Comparison of ENCODE assay signal across 8 mouse cellular contexts in the genomic region with DNA sequence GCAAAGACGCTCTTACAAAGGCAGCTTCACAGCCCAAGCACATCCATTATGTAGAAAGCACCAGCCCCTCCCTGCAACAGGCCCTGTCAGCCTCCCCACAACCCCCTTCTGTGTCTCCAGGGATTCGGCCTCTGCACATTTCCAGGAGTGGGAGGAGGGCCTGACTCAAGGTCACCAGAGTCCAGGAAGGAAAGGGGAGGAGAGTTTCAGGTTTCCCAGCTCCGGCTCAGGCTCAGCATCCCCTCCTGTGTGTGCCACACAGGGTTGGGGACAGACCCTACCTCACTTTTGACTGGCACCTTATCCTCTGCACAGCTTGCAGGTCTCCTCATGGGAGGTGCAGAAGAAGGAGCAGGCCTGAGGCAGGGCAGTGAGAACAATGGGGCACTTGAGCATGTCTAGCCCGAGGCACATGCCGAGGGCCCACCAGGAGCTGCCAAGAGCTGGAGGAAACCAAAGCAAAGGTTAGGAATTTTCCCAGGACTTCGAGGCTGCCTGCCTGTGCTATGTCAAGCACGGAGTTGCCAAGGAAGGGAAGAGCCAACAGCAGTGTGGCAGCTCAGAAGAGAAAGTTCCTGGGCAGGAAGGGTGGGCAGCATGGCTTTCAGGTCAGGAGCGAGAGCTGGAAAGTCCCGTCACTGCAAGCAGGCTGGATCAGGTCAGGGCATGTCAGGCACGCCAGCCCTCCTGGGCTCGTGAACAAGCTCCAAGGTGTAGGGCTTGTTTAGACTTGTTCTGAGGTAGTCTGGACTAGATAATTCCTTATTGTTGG. TPM values are rescaled to one million over a fixed set of nuclear protein-coding genes. Genes with fewer than 3 reads are reported as not detected.
DNase-seq lines count a peak whose midpoint lies in the region; ATAC-seq lines count a peak whose summit lies in the region.

No protein-coding gene starts in this region.

- peak overlapping the region; percentile 20 for H3K4me3 ChIP-seq in heart, embryonic 12.5 days
- H3K4me3 ChIP-seq in kidney, embryonic 16.5 days (ENCODE audit: low read length), result peak overlapping the region; percentile 1; the same call in 1 of the 2 replicates
- H3K4me3 ChIP-seq in neural tube, embryonic 11.5 days (ENCODE audit: low read depth, low read length), result no peak overlapping the region

- peak overlapping the region; percentile 19; the same call in 1 of the 2 replicates for H3K9ac ChIP-seq in heart, embryonic 12.5 days
- H3K9ac ChIP-seq in kidney, embryonic 16.5 days (replicated peaks; ENCODE audit: low read length), result peak overlapping the region; percentile 49
- H3K9ac ChIP-seq in neural tube, embryonic 11.5 days (ENCODE audit: low read length), result 0 out of 2 replicates have a peak overlapping the region, but pooled peaks have one; percentile 10

- WGBS in heart, embryonic 12.5 days, result 24% methylated on average over 11 of the region's 11 CpGs
- 5% methylated on average over 11 of the region's 11 CpGs for WGBS in kidney, embryonic 16.5 days
- 40% methylated on average over 11 of the region's 11 CpGs for WGBS in neural tube, embryonic 11.5 days

- no peaks in the 10 kb centered on the region for H3K27me3 ChIP-seq in heart, embryonic 12.5 days (replicated peaks)
- H3K27me3 ChIP-seq in kidney, embryonic 16.5 days (ENCODE audit: insufficient read depth, low read length), result no peaks in the 10 kb centered on the region
- H3K27me3 ChIP-seq in neural tube, embryonic 11.5 days (ENCODE audit: control insufficient read depth, insufficient read depth, low read length), result no peaks in the 10 kb centered on the region

- peak overlapping the region; percentile 74 for H3K27ac ChIP-seq in heart, embryonic 12.5 days (ENCODE audit: poor library complexity, severe bottlenecking)
- peak overlapping the region; percentile 91 for H3K27ac ChIP-seq in kidney, embryonic 16.5 days (ENCODE audit: low read length)
- H3K27ac ChIP-seq in neural tube, embryonic 11.5 days (ENCODE audit: low read depth, low read length), result 0 out of 2 replicates have a peak overlapping the region, but pooled peaks have one; percentile 0

- DNase-seq in R1 (ENCODE audit: low read depth, low spot score), result peak; percentile 96
- peak; percentile 77 for DNase-seq in embryo, embryonic 11 days
- peak; percentile 67 for DNase-seq in neural tube, embryonic 11.5 days (ENCODE audit: low spot score)
- DNase-seq in right cerebral cortex, postnatal 25 days, result no peak
- DNase-seq in spleen, postnatal 4 days (ENCODE audit: low spot score in 2 of 2), result no peak
- no peak for DNase-seq in B cell, adult 2 months

- peak overlapping the region; percentile 56 for H3K4me2 ChIP-seq in heart, embryonic 12.5 days
- H3K4me2 ChIP-seq in kidney, embryonic 16.5 days (replicated peaks; ENCODE audit: low read depth, low read length), result peak overlapping the region; percentile 39
- H3K4me2 ChIP-seq in neural tube, embryonic 11.5 days (ENCODE audit: low read depth), result no peak overlapping the region

- no peaks in the 10 kb centered on the region for H3K9me3 ChIP-seq in heart, embryonic 12.5 days (replicated peaks)
- no peaks in the 10 kb centered on the region; the same call in 1 of the 2 replicates for H3K9me3 ChIP-seq in kidney, embryonic 16.5 days (ENCODE audit: low read length)
- no peaks in the 10 kb centered on the region for H3K9me3 ChIP-seq in neural tube, embryonic 11.5 days (ENCODE audit: control insufficient read depth, low read length)

- peak; percentile 70 for ATAC-seq in heart, embryonic 12.5 days (ENCODE audit: insufficient number of reproducible peaks, low FRiP score)
- ATAC-seq in kidney, embryonic 16.5 days (ENCODE audit: low FRiP score, low TSS enrichment), result peak; percentile 84
- no peak for ATAC-seq in neural tube, embryonic 11.5 days (ENCODE audit: insufficient read depth, low FRiP score, low TSS enrichment)

- H3K36me3 ChIP-seq in heart, embryonic 12.5 days, result peaks cover 7% of the 10 kb centered on the region
- no peaks in the 10 kb centered on the region for H3K36me3 ChIP-seq in kidney, embryonic 16.5 days (ENCODE audit: insufficient read depth, low read length)
- no peaks in the 10 kb centered on the region for H3K36me3 ChIP-seq in neural tube, embryonic 11.5 days (ENCODE audit: control insufficient read depth, insufficient read depth, low read length)

- peaks cover 29% of the 10 kb centered on the region for H3K4me1 ChIP-seq in heart, embryonic 12.5 days (replicated peaks)
- peaks cover 27% of the 10 kb centered on the region for H3K4me1 ChIP-seq in kidney, embryonic 16.5 days (ENCODE audit: insufficient read depth, low read length)
- H3K4me1 ChIP-seq in neural tube, embryonic 11.5 days (ENCODE audit: control insufficient read depth, insufficient read depth, low read length), result peaks cover 11% of the 10 kb centered on the region

RNA-seq across cellular contexts. Expression of a gene that starts 3.5 kb away (rescaled TPM):
- 31.3 and 32.0 TPM in 2 replicates for polyA plus RNA-seq in heart, embryonic 12.5 days (2016; fragmentation: Nextera tagmentation; extraction: Ambion mirVana)
- 19.0 and 20.9 TPM in 2 replicates for polyA plus RNA-seq in kidney, embryonic 16.5 days (2015; fragmentation: Nextera tagmentation; extraction: Ambion mirVana)
- 7.3 and 8.3 TPM in 2 replicates for polyA plus RNA-seq in neural tube, embryonic 11.5 days (2014; fragmentation: Nextera tagmentation; extraction: Ambion mirVana)

RNA-seq across cellular contexts. Expression of a gene that starts 4.2 kb away (rescaled TPM):
- polyA plus RNA-seq in heart, embryonic 12.5 days (2016; fragmentation: Nextera tagmentation; extraction: Ambion mirVana), result 1.9 and 2.3 TPM in 2 replicates
- 7.0 and 9.0 TPM in 2 replicates for polyA plus RNA-seq in kidney, embryonic 16.5 days (2015; fragmentation: Nextera tagmentation; extraction: Ambion mirVana)
- 269 and 295 TPM in 2 replicates for polyA plus RNA-seq in neural tube, embryonic 11.5 days (2014; fragmentation: Nextera tagmentation; extraction: Ambion mirVana)

RNA-seq across cellular contexts. Expression of a gene that starts 23.5 kb away (rescaled TPM):
- not detected in 2 replicates for polyA plus RNA-seq in heart, embryonic 12.5 days (2016; fragmentation: Nextera tagmentation; extraction: Ambion mirVana)
- 0.86 and 1.1 TPM in 2 replicates for polyA plus RNA-seq in kidney, embryonic 16.5 days (2015; fragmentation: Nextera tagmentation; extraction: Ambion mirVana)
- polyA plus RNA-seq in neural tube, embryonic 11.5 days (2014; fragmentation: Nextera tagmentation; extraction: Ambion mirVana), result not detected in 2 replicates

Comparison
In these comparisons a context has a peak if more than half of its experiments do, and no peak if none do; other contexts are left out.
1. DNase-seq: peak in R1 (single experiment), embryo, embryonic 11 days (single experiment) and neural tube, embryonic 11.5 days (single experiment); none in right cerebral cortex, postnatal 25 days (single experiment), spleen, postnatal 4 days (0 of 2) and B cell, adult 2 months (0 of 2).
2. H3K27ac ChIP-seq: peak in every context shown above with its lines; median percentile 91 in kidney, embryonic 16.5 days; 74 in heart, embryonic 12.5 days; 0 in neural tube, embryonic 11.5 days.
3. RNA of a gene that starts 4.2 kb away (polyA plus RNA-seq): 269 to 295 TPM in neural tube, embryonic 11.5 days; 7.0 to 9.0 TPM in kidney, embryonic 16.5 days and 1.9 to 2.3 TPM in heart, embryonic 12.5 days; every median in the first group is over 10 times any median in the second.
4. Peak in every context shown above with its lines, with median percentiles within 50 percentile points of each other: H3K9ac ChIP-seq.